Mouse (Mus musculus): ENCODE data around the gene Tyk2. TPM values are rescaled to one million over a fixed set of nuclear protein-coding genes. Genes with fewer than 3 reads are reported as not detected.

Gene Tyk2
- polyA plus RNA-seq, 1 experiment from 2014 or later = 8.0 TPM

DNA sequence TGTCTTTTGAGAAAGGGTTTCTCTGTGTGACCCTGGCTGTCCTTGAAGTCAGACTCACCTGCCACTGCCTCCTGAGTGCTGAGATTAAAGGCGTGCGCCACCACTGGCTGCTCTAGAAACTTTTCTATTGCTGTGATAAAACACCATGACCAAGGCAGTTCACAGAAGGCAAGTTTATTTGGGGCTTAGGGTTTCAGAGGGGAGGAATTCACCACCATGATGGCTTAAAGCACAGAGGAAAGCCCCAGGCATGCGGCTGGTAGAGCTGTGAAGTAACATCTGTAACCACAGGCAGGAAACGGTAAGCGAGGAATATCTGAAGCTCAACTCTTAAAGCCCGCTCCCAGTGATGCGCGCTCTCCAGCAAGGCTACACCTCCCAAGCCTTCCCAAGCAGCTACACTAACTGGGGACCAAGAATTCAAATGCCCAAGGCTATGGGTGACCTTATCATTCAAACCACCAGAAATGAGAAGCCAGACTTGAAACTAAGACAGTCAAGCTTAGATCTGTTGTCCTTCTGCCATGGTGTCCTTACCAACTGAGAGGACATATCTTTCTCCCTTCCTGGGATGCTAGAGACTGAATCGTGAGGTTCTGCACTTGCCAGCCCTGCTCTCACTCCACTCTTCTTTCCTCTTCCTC is 2.1 kb upstream of the Tyk2 start:
- ATAC-seq (ENCODE audit: low FRiP score) (no peak), DNase-seq (ENCODE audit: low spot score) (no peak)
- no peak overlapping the region for H3K27ac ChIP-seq (ENCODE audit: low read depth, low read length)
- H3K36me3 ChIP-seq (ENCODE audit: control insufficient read depth, insufficient read depth, low read length) = 0 out of 2 replicates have a peak, but pooled peaks cover 3% of the 10 kb centered on the region
- peaks cover 3% of the 10 kb centered on the region; the same call in 1 of the 2 replicates for H3K4me1 ChIP-seq (replicated peaks; ENCODE audit: control insufficient read depth, insufficient read depth, low read length)
- no peak overlapping the region for H3K9ac ChIP-seq (ENCODE audit: low read depth, low read length)
- H3K4me3 ChIP-seq (ENCODE audit: low read depth, low read length) = no peak overlapping the region
- no peaks in the 10 kb centered on the region for H3K27me3 ChIP-seq (ENCODE audit: control insufficient read depth, insufficient read depth, low read length)
- WGBS = 80% methylated on average over 9 of the region's 9 CpGs
- H3K4me2 ChIP-seq (replicated peaks; ENCODE audit: low read depth, low read length) = no peak overlapping the region
- H3K9me3 ChIP-seq (ENCODE audit: control insufficient read depth, low read length) = no peaks in the 10 kb centered on the region

DNA sequence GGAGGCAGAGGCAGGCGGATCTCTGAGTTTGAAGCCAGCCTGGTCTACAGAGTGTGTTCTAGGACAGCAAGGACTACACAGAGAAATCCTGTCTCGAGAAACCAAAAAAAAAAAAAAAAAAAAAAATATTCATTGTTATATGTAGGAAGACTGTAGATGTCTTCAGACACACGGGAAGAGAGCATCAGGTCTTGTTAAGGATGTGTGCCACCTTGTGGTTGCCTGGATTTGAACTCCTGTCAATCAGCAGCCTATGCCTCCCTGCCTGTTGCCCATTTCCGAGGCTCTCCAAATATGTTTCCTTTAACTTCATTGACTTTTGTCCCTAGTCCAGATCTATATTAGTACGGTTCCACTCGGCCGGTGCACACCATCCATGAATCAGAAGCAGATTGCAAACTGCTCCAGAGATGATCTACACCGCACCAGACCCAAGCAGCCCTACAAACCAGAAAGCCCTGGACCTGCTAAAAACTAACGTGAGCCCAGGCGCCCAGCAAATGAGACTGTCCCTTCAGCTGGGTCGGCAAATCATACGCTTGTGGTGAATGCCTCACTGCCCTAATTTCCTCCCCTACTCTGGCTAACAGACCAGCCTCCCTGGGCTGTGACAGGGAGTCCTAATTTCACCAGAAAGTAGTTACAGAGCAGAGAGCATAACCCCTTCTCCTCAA is 1.2 kb upstream of the Tyk2 start:
- no peaks in the 10 kb centered on the region for H3K27me3 ChIP-seq (ENCODE audit: control insufficient read depth, insufficient read depth, low read length)
- H3K4me3 ChIP-seq (ENCODE audit: low read depth, low read length) = no peak overlapping the region
- no peak overlapping the region for H3K9ac ChIP-seq (ENCODE audit: low read depth, low read length)
- H3K36me3 ChIP-seq (ENCODE audit: control insufficient read depth, insufficient read depth, low read length) = no peaks in the 10 kb centered on the region
- 91% methylated on average over 12 of the region's 12 CpGs for WGBS
- no peaks in the 10 kb centered on the region for H3K9me3 ChIP-seq (ENCODE audit: control insufficient read depth, low read length)
- H3K4me2 ChIP-seq (replicated peaks; ENCODE audit: low read depth, low read length) = no peak overlapping the region
- H3K27ac ChIP-seq (ENCODE audit: low read depth, low read length) = no peak overlapping the region
- DNase-seq (ENCODE audit: low spot score) (no peak), ATAC-seq (ENCODE audit: low FRiP score) (no peak)
- H3K4me1 ChIP-seq (replicated peaks; ENCODE audit: control insufficient read depth, insufficient read depth, low read length) = peaks cover 3% of the 10 kb centered on the region; the same call in 1 of the 2 replicates

DNA sequence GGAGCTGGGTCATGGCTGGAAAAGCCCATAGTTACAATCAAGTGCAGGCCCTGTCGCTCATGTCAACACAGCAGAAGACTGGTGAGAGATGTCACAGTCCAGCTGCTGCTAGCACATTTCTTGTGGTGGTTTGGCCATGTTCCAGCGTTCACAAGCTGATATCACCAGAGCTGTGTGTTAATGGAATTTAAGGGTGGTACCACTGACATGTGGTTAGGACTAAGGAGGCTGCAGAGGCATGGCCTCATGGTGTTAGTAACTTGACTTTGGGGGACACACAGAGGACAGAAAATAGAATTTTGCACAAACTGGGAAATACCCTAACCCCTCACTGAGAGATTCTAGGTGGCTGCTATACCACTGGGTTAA is 4.8 kb downstream of the Tyk2 start:
- no peak for DNase-seq (ENCODE audit: low spot score)
- no peak for ATAC-seq (ENCODE audit: low FRiP score)

GRCm38 (mm10) chr9:21125502-21126258 is 5.4 kb downstream of the Tyk2 start:
- H3K27me3 ChIP-seq (ENCODE audit: control insufficient read depth, insufficient read depth, low read length) = no peaks in the 10 kb centered on the region
- no peak overlapping the region for H3K9ac ChIP-seq (ENCODE audit: low read depth, low read length)
- no peaks in the 10 kb centered on the region for H3K36me3 ChIP-seq (ENCODE audit: control insufficient read depth, insufficient read depth, low read length)
- WGBS = 92% methylated on average over 9 of the region's 9 CpGs
- no peak overlapping the region for H3K27ac ChIP-seq (ENCODE audit: low read depth, low read length)
- no peak overlapping the region for H3K4me3 ChIP-seq (ENCODE audit: low read depth, low read length)
- no peaks in the 10 kb centered on the region for H3K9me3 ChIP-seq (ENCODE audit: control insufficient read depth, low read length)
- H3K4me2 ChIP-seq (replicated peaks; ENCODE audit: low read depth, low read length) = no peak overlapping the region
- peaks cover 3% of the 10 kb centered on the region; the same call in 1 of the 2 replicates for H3K4me1 ChIP-seq (replicated peaks; ENCODE audit: control insufficient read depth, insufficient read depth, low read length)
- ATAC-seq (ENCODE audit: low FRiP score) (no peak), DNase-seq (ENCODE audit: low spot score) (no peak)

More for the DNA sequence above, 4.8 kb downstream of the Tyk2 start:
- peaks cover 3% of the 10 kb centered on the region; the same call in 1 of the 2 replicates for H3K4me1 ChIP-seq (replicated peaks; ENCODE audit: control insufficient read depth, insufficient read depth, low read length)
- WGBS = 87% methylated on average over 2 of the region's 2 CpGs
- H3K27ac ChIP-seq (ENCODE audit: low read depth, low read length) = no peak overlapping the region
- no peaks in the 10 kb centered on the region for H3K9me3 ChIP-seq (ENCODE audit: control insufficient read depth, low read length)
- H3K27me3 ChIP-seq (ENCODE audit: control insufficient read depth, insufficient read depth, low read length) = no peaks in the 10 kb centered on the region
- H3K4me2 ChIP-seq (replicated peaks; ENCODE audit: low read depth, low read length) = no peak overlapping the region
- no peak overlapping the region for H3K4me3 ChIP-seq (ENCODE audit: low read depth, low read length)
- no peaks in the 10 kb centered on the region for H3K36me3 ChIP-seq (ENCODE audit: control insufficient read depth, insufficient read depth, low read length)
- H3K9ac ChIP-seq (ENCODE audit: low read depth, low read length) = no peak overlapping the region

DNA sequence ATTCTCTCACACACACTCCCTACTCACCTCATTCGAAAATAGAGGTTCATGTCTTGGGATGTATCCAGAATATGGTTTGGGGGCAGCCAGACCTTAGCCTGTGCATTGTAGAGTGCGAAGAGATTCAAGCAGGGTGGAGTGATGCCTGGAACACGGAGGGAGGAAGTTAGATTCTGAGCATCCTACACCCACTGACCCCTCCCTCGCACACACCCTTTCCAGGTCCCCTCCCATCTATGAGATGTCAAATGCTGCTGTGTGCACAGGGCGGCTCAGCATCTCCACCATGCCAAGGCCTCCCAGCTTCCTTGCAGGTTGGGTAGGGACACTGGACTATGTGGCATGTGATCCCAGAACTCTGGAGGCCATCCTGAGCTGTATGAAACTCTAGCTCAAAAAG is 6.2 kb downstream of the Tyk2 start:
- Histone ChIP-seq H3K9me3 (ENCODE audit: control insufficient read depth, low read length) (no peaks in the 10 kb centered on the region), H3K9ac (ENCODE audit: low read depth, low read length) (no peak overlapping the region), H3K36me3 (ENCODE audit: control insufficient read depth, insufficient read depth, low read length) (no peaks in the 10 kb centered on the region), H3K4me3 (ENCODE audit: low read depth, low read length) (no peak overlapping the region), H3K27me3 (ENCODE audit: control insufficient read depth, insufficient read depth, low read length) (no peaks in the 10 kb centered on the region), H3K4me1 (replicated peaks; ENCODE audit: control insufficient read depth, insufficient read depth, low read length) (no peaks in the 10 kb centered on the region), H3K27ac (ENCODE audit: low read depth, low read length) (no peak overlapping the region), H3K4me2 (replicated peaks; ENCODE audit: low read depth, low read length) (no peak overlapping the region)
- DNase-seq (ENCODE audit: low spot score) = no peak
- no peak for ATAC-seq (ENCODE audit: low FRiP score)
- 81% methylated on average over 5 of the region's 5 CpGs for WGBS

- no peaks in the 10 kb centered on the region for H3K9me3 ChIP-seq (ENCODE audit: control insufficient read depth, low read length)
- DNase-seq (ENCODE audit: low spot score) = no peak
- H3K36me3 ChIP-seq (ENCODE audit: control insufficient read depth, insufficient read depth, low read length) = no peaks in the 10 kb centered on the region
- no peak overlapping the region for H3K9ac ChIP-seq (ENCODE audit: low read depth, low read length)
- H3K4me2 ChIP-seq (replicated peaks; ENCODE audit: low read depth, low read length) = no peak overlapping the region
- WGBS = 88% methylated on average over 16 of the region's 16 CpGs
- no peaks in the 10 kb centered on the region for H3K27me3 ChIP-seq (ENCODE audit: control insufficient read depth, insufficient read depth, low read length)
- H3K4me3 ChIP-seq (ENCODE audit: low read depth, low read length) = no peak overlapping the region
- H3K4me1 ChIP-seq (replicated peaks; ENCODE audit: control insufficient read depth, insufficient read depth, low read length) = no peaks in the 10 kb centered on the region
- ATAC-seq (ENCODE audit: low FRiP score) = no peak
- H3K27ac ChIP-seq (ENCODE audit: low read depth, low read length) = no peak overlapping the region
These were observed 9.6 kb downstream of the Tyk2 start for GRCm38 (mm10) chr9:21121483-21121882.

GRCm38 (mm10) chr9:21117073-21117472 is 14.0 kb downstream of the Tyk2 start:
- 79% methylated on average over 6 of the region's 6 CpGs for WGBS
- Histone ChIP-seq H3K27ac (ENCODE audit: low read depth, low read length) (no peak overlapping the region), H3K9me3 (ENCODE audit: control insufficient read depth, low read length) (no peaks in the 10 kb centered on the region)

DNA sequence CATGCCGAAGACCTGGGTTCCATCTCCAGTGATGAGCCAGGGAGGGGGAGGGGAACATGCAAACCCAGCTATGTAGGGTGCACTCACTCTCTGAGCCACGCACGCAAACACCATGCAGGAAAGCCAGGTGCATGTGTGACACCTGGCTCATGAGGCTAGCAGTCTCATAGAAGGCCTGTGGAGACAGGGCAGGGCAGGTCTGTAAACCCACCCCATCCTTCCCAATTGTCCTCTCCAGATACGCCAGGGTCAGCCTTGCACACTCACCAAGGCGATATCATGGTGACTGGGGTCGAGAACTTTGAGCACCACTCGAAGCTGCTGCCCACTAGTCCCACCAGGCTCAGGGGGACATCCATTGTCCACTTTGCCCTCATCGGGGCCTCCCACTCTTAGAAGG is 15.9 kb downstream of the Tyk2 start:
- H3K9ac ChIP-seq (ENCODE audit: low read depth, low read length) = no peak overlapping the region
- H3K27ac ChIP-seq (ENCODE audit: low read depth, low read length) = no peak overlapping the region
- no peaks in the 10 kb centered on the region for H3K9me3 ChIP-seq (ENCODE audit: control insufficient read depth, low read length)
- WGBS = 90% methylated on average over 8 of the region's 8 CpGs
- no peak for ATAC-seq (ENCODE audit: low FRiP score)
- no peaks in the 10 kb centered on the region for H3K36me3 ChIP-seq (ENCODE audit: control insufficient read depth, insufficient read depth, low read length)
- no peak overlapping the region for H3K4me2 ChIP-seq (replicated peaks; ENCODE audit: low read depth, low read length)
- no peak overlapping the region for H3K4me3 ChIP-seq (ENCODE audit: low read depth, low read length)
- no peaks in the 10 kb centered on the region for H3K4me1 ChIP-seq (replicated peaks; ENCODE audit: control insufficient read depth, insufficient read depth, low read length)
- no peak for DNase-seq (ENCODE audit: low spot score)
- H3K27me3 ChIP-seq (ENCODE audit: control insufficient read depth, insufficient read depth, low read length) = no peaks in the 10 kb centered on the region

More at GRCm38 (mm10) chr9:21117073-21117472, 14.0 kb downstream of the Tyk2 start:
- DNase-seq (ENCODE audit: low spot score) = no peak
- no peaks in the 10 kb centered on the region for H3K4me1 ChIP-seq (replicated peaks; ENCODE audit: control insufficient read depth, insufficient read depth, low read length)
- H3K4me3 ChIP-seq (ENCODE audit: low read depth, low read length) = no peak overlapping the region
- no peak overlapping the region for H3K9ac ChIP-seq (ENCODE audit: low read depth, low read length)
- no peaks in the 10 kb centered on the region for H3K27me3 ChIP-seq (ENCODE audit: control insufficient read depth, insufficient read depth, low read length)
- no peak overlapping the region for H3K4me2 ChIP-seq (replicated peaks; ENCODE audit: low read depth, low read length)
- ATAC-seq (ENCODE audit: low FRiP score) = no peak
- H3K36me3 ChIP-seq (ENCODE audit: control insufficient read depth, insufficient read depth, low read length) = no peaks in the 10 kb centered on the region
